Mouse (Mus musculus) right cerebral cortex, adult 2 months (tissue): ENCODE data around the gene Vmn1r228.

Experiments
- DNase-seq, 2 experiments: peaks; one replicate each; pipeline ENCODE4 v3.0.0; 2021 to 2022; ENCODE audit warnings: low spot score in 2 of 2

The Vmn1r228 gene

GRCm38 (mm10) chr17:20786057-20786456, at the start of gene Vmn1r228:
Vmn1r228 (minus strand) TSS chr17:20786157.
- no peak for DNase-seq

GRCm38 (mm10) chr17:20811255-20811654, 25.3 kb upstream of the Vmn1r228 start, which contains the start of gene Vmn1r229:
Vmn1r229 (plus strand) TSS chr17:20811555.
- no peak for DNase-seq

GRCm38 (mm10) chr17:20729543-20729942, 56.4 kb downstream of the Vmn1r228 start, which contains the start of gene Vmn1r227:
Vmn1r227 (plus strand) TSS chr17:20729843.
- DNase-seq: no peak
